Mouse (Mus musculus): ENCODE measurements at regions not wholly inside any gene's neighbourhood (a gene's known extent, or its start where the extent isn't known, plus 50 kb on each side); places are given as distances from the start of the nearest gene placed in this dataset.

GRCm38 (mm10) chr1:121618550-121618949, 50.8 kb upstream of the Ddx18 start:
- DNase-seq = no peak

Measured in embryo, embryonic 11 days (tissue).